In the genomic region with DNA sequence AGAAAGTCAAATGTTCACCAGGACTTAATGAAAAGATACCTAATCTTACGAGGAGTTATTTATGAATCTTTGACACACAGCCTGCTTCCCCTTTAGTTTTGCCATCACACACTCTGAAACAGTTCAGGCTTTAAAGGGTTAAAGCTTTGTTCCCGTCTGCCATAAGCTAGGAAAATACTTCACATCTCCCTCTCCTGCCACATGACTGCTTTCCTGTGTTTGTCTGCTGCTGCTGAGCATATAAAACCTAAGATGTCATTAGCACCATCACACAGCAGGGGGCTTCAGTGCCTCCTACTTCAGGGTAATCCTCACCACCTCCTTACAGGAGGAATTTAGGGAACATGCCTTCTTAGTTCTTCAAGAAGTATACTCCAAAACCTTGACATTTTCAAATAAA, we compare ENCODE assay signal across 9 mouse cellular contexts. TPM values are rescaled to one million over a fixed set of nuclear protein-coding genes. Genes with fewer than 3 reads are reported as not detected.
DNase-seq lines count a peak whose midpoint lies in the region.
"Had no signal": no experiment of that assay in that cellular context is flagged by ENCODE, and none has a peak within 500 bp of the region (broad histone marks: within the 10 kb centered on the region; RNA-seq: fewer than 3 reads in every experiment).

No protein-coding gene starts in this region.

- peak; percentile 53 for DNase-seq in left cerebral cortex, adult 11 months (ENCODE audit: low spot score)
- no peak for DNase-seq in left cerebral cortex, postnatal 36 days (ENCODE audit: low spot score in 2 of 2)
- peak; percentile 2 for DNase-seq in NIH3T3 (ENCODE audit: low read depth)
- DNase-seq in cerebellum, postnatal 25 days, result peak; percentile 43 to 73
- peak; percentile 52 to 86 for DNase-seq in left cerebral cortex, postnatal 14 days (ENCODE audit: low spot score in 2 of 2)
- no peak for DNase-seq in heart, postnatal 4 days
- no peak for DNase-seq in spleen, postnatal 4 days (ENCODE audit: low spot score in 2 of 2)
- DNase-seq in adipocyte (ENCODE audit: low spot score), result no peak
- DNase-seq: heart, adult 18-20 months had no signal

- intact Hi-C loops in left cerebral cortex, postnatal 36 days (cut with DNase I), result loop anchor here (10.0 kb wide), 4 partner anchors 139 to 1119 kb away; no protein-coding TSS in a partner anchor
- intact Hi-C loops in left cerebral cortex, postnatal 14 days (cut with DNase I), result loop anchor here (10.0 kb wide), 1 partner anchor 519 kb away; no protein-coding TSS in a partner anchor

RNA-seq across cellular contexts. Expression of a gene that starts 6.8 kb away (rescaled TPM):
- total RNA-seq in left cerebral cortex, postnatal 36 days (2021), result 100 to 1,000 TPM; 244 to 254 TPM
- 100 to 1,000 TPM; 306 to 358 TPM for total RNA-seq in left cerebral cortex, postnatal 14 days (2021)
- total RNA-seq in heart, postnatal 4 days (2021), result under 1 TPM in 1 of 2 experiments, not detected in 1; 0.09 TPM

Comparison
In these comparisons a context has a peak if more than half of its experiments do, and no peak if none do; other contexts are left out.
1. DNase-seq: peak in left cerebral cortex, adult 11 months (single experiment), NIH3T3 (single experiment), cerebellum, postnatal 25 days (2 of 2) and left cerebral cortex, postnatal 14 days (2 of 2); none in left cerebral cortex, postnatal 36 days (0 of 2), heart, postnatal 4 days (single experiment), spleen, postnatal 4 days (0 of 2) and adipocyte (single experiment).
2. RNA of a gene that starts 6.8 kb away (total RNA-seq): 306 to 358 TPM in left cerebral cortex, postnatal 14 days and 244 to 254 TPM in left cerebral cortex, postnatal 36 days; 0.09 TPM in heart, postnatal 4 days; every median in the first group is over 100 times any median in the second.